Mouse (Mus musculus): ENCODE measurements around the gene Gm49387. TPM values are rescaled to one million over a fixed set of nuclear protein-coding genes. Genes with fewer than 3 reads are reported as not detected.

The Gm49387 gene
- not detected in 2 replicates for polyA plus RNA-seq (2012; rRNA removed; ENCODE audit: low replicate concordance)

GRCm38 (mm10) chr14:31640346-31640889 lies at the start of gene Gm49387:
TSS of gene Gm49387 (minus strand) at chr14:31640878.

DNA sequence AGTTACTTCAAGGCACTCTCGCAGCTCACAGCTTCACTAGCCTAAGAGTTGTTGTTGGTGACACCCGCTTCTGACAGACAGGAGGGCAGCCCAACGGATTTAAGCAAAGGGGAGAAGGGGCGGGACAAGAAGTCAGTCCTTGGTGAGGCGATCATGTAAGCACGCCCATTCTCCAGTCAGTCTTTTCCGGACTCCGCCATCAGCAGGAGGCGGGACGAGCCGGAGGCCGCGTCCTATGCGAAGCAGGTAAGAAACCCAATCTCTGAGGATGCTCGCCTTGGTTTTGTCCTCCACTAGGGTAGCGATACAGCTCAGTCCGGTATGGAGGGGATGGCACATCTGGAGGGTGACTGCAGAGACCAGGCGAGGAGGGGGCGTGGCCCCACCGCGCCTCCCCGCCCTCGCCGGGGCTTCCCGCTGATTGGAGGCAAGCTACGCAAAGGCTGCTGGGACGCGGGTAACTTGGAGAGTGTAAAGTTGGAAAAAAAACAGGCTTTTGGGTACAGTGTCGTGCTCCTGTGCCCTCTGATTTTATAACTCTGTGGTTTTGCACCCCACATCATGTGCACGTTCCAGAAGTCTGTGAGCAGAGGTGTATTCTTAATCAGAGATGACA lies 320 bp upstream of the Gm49387 start, which contains the start of the genes Btd and Hacl1:
Btd (plus strand) TSS at position 139 of the 616 bp plus-strand sequence.
Hacl1 (minus strand) TSS at position 397 of the 616 bp plus-strand sequence.

GRCm38 (mm10) chr14:31591243-31591642 lies 49.4 kb downstream of the Gm49387 start, which contains the start of gene Colq:
TSS of gene Colq (minus strand) at chr14:31591343.

Other genes starting within 250 kb of the Gm49387 start
- gene Sh3bp5, start 204.8 kb downstream of the Gm49387 start, polyA plus RNA-seq (2012; rRNA removed; ENCODE audit: low replicate concordance), result 31.3 and 54.8 TPM in 2 replicates
- 18.6 and 36.0 TPM in 2 replicates for gene Eaf1, start 146.5 kb downstream of the Gm49387 start, polyA plus RNA-seq (2012; rRNA removed; ENCODE audit: low replicate concordance)
- gene Mettl6, start 145.8 kb downstream of the Gm49387 start, polyA plus RNA-seq (2012; rRNA removed; ENCODE audit: low replicate concordance), result 11.6 and 15.7 TPM in 2 replicates
- 0.36 and 4.0 TPM in 2 replicates for gene Colq, start 49.5 kb downstream of the Gm49387 start, polyA plus RNA-seq (2012; rRNA removed; ENCODE audit: low replicate concordance)
- gene Btd, start 150 bp upstream of the Gm49387 start, polyA plus RNA-seq (2012; rRNA removed; ENCODE audit: low replicate concordance), result 62.8 and 69.6 TPM in 2 replicates
- 23.4 and 58.2 TPM in 2 replicates for gene Hacl1, start 408 bp upstream of the Gm49387 start, polyA plus RNA-seq (2012; rRNA removed; ENCODE audit: low replicate concordance)
- 4.2 and 11.0 TPM in 2 replicates for gene Ankrd28, start 189.8 kb upstream of the Gm49387 start, polyA plus RNA-seq (2012; rRNA removed; ENCODE audit: low replicate concordance)

Data from subcutaneous adipose tissue, adult 2 months (tissue).